Mouse (Mus musculus) heart, postnatal 0 days (tissue): ENCODE measurements around the gene Tef.
A peak's percentile ranks its signal among the peaks of the same experiment; 100 is the strongest.

Experiments used
- CTCF ChIP-seq: IDR thresholded peaks from 2 replicates; pipeline ENCODE4 v1.5.1; 2016; ENCODE audit warnings: antibody characterized with exemption, control low read depth, low read depth
- EP300 ChIP-seq: IDR thresholded peaks from 2 replicates; pipeline ENCODE4 v1.6.1; 2016; ENCODE audit warnings: antibody characterized with exemption, low read depth

- TF ChIP-seq CTCF (no peak), EP300 (peak; percentile 100)
Measured at GRCm38 (mm10) chr15:81871604-81872261, 69.5 kb downstream of the Tef start, which contains the start of gene Phf5a.
